Mouse (Mus musculus) adrenal gland, postnatal 14 days (tissue): ENCODE measurements around the gene Syt13. TPM values are rescaled to one million over a fixed set of nuclear protein-coding genes. Genes with fewer than 3 reads are reported as not detected.

Experiments
- total RNA-seq: library from RNA; stranded (reverse); gene quantifications from 2 replicates; pipeline ENCODE4 v1.2.3, GENCODE M21; 2021

Syt13 gene
- total RNA-seq, 1 experiment from 2014 or later = 1.0 TPM

Other genes starting within 250 kb of the Syt13 start
- gene Prdm11, start 131.1 kb downstream of the Syt13 start, total RNA-seq = 40.8 and 45.4 TPM in 2 replicates